Mouse (Mus musculus) midbrain, embryonic 16.5 days (tissue): ENCODE data around the gene Zfyve28. TPM values are rescaled to one million over a fixed set of nuclear protein-coding genes. Genes with fewer than 3 reads are reported as not detected.

Experiments
- ATAC-seq: fragments of 200-750 bp; cut with Nextera tagmentation; 2 replicates; pipeline ENCODE4 v1.8.0; 2017; ENCODE audit warnings: moderate TSS enrichment
- H3K27ac ChIP-seq: fragments of 300-500 bp; sonication (generic); 2 replicates; pipeline ENCODE4 v1.5.1; 2014; ENCODE audit warnings: mild to moderate bottlenecking, low read length, mixed read lengths
- H3K27me3 ChIP-seq: fragments of 300-500 bp; sonication (generic); 2 replicates; pipeline ENCODE4 v1.6.1; 2014; ENCODE audit warnings: low read depth, low read length, mixed read lengths; ENCODE audit not compliant: control insufficient read depth, insufficient read depth
- H3K36me3 ChIP-seq: fragments of 300-500 bp; sonication (generic); 2 replicates; pipeline ENCODE4 v1.6.1; 2014; ENCODE audit warnings: mild to moderate bottlenecking, low read length, moderate library complexity, mixed read lengths; ENCODE audit not compliant: control insufficient read depth, insufficient read depth
- H3K4me1 ChIP-seq: fragments of 300-500 bp; sonication (generic); 2 replicates; pipeline ENCODE4 v1.6.1; 2014; ENCODE audit warnings: mild to moderate bottlenecking, low read length, mixed read lengths; ENCODE audit not compliant: control insufficient read depth, insufficient read depth
- H3K4me2 ChIP-seq: fragments of 300-500 bp; sonication (generic); 2 replicates; pipeline ENCODE4 v1.6.1; 2014; ENCODE audit warnings: mild to moderate bottlenecking, low read length, mixed read lengths
- H3K4me3 ChIP-seq: fragments of 300-500 bp; sonication (generic); 2 replicates; pipeline ENCODE4 v1.5.1; 2014; ENCODE audit warnings: low read depth, mild to moderate bottlenecking, low read length, moderate library complexity, mixed read lengths
- H3K9ac ChIP-seq: fragments of 300-500 bp; sonication (generic); 2 replicates; pipeline ENCODE4 v1.6.1; 2014; ENCODE audit warnings: low read depth, low read length, mixed read lengths
- H3K9me3 ChIP-seq: fragments of 300-500 bp; sonication (generic); replicated peaks from 2 replicates; pipeline ENCODE4 v1.6.1; 2014; ENCODE audit warnings: mild to moderate bottlenecking, low read length, mixed read lengths; ENCODE audit not compliant: control insufficient read depth, poor library complexity, severe bottlenecking
- WGBS: fragments of 180-500 bp; shearing (Covaris S2); extraction: QIAGEN DNeasy Blood & Tissue Kit; methylation state at CpG from one replicate; pipeline ENCODE4 v1.1.7; 2014; 5-methylcytosine and 5-hydroxymethylcytosine counted together
- polyA plus RNA-seq: library from polyadenylated mRNA; unstranded; fragments of >200 nt; fragmentation: Nextera tagmentation; extraction: Ambion mirVana; gene quantifications from 2 replicates; pipeline ENCODE4 v1.2.1, GENCODE M21; 2015

The Zfyve28 gene
- polyA plus RNA-seq, 1 experiment from 2014 or later = 4.0 TPM

DNA sequence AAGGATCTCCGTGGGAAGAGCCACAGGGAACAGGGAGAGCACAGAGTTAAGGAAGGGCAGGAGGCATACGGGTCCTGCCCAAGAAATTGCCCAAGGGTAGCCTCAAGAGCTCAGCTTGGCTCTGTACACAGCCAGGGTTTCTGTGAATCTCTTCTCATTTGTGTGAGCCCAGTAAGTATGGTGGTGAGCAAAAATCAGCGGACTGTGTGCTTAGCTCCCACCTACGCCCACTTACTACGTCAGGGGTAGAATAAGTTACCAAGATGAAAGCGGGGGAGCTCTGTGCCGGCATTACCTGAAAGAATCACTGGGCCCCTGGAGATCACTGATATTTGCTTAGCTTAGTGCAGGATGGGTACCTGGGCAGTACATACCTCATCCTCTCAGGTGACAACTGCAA is 72.2 kb downstream of the Zfyve28 start:
- H3K9ac ChIP-seq = no peak overlapping the region
- H3K9me3 ChIP-seq = no peaks in the 10 kb centered on the region
- no peak overlapping the region for H3K4me2 ChIP-seq
- 84% methylated on average over 7 of the region's 7 CpGs for WGBS
- no peaks in the 10 kb centered on the region for H3K4me1 ChIP-seq
- no peak overlapping the region for H3K4me3 ChIP-seq
- no peak for ATAC-seq
- no peak overlapping the region for H3K27ac ChIP-seq
- no peaks in the 10 kb centered on the region for H3K27me3 ChIP-seq
- no peaks in the 10 kb centered on the region; the same call in 1 of the 2 replicates for H3K36me3 ChIP-seq

GRCm38 (mm10) chr5:34213659-34214058 is 74.6 kb downstream of the Zfyve28 start:
- Histone ChIP-seq H3K4me2 (no peak overlapping the region), H3K4me1 (no peaks in the 10 kb centered on the region), H3K9ac (no peak overlapping the region), H3K36me3 (no peaks in the 10 kb centered on the region; the same call in 1 of the 2 replicates), H3K4me3 (no peak overlapping the region), H3K27ac (no peak overlapping the region), H3K27me3 (no peaks in the 10 kb centered on the region), H3K9me3 (no peaks in the 10 kb centered on the region)
- 78% methylated on average over 8 of the region's 8 CpGs for WGBS
- ATAC-seq = no peak

DNA sequence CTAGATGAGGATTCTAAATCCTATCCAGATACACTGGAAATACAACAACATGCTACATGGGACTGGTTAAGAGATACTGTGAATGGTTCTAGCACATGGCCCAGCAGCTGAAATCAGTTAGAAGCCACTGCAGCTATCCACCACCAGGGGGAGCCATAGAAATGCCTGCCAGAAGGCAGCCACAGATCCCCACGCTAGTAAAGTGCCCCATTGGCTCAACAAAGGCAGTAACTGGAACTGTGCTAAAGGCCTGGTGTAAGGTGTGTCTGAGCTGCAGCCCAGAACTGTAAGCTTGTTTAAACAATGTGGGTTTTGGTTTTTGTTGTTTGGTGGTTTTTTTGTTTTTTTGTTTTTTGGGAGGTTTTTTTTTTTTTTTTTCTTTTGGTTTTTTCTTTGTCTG is 78.0 kb downstream of the Zfyve28 start:
- WGBS = 0% methylated on average over 1 of the region's 1 CpGs
- Histone ChIP-seq H3K9me3 (no peaks in the 10 kb centered on the region), H3K27me3 (no peaks in the 10 kb centered on the region), H3K9ac (no peak overlapping the region), H3K27ac (no peak overlapping the region), H3K36me3 (no peaks in the 10 kb centered on the region; the same call in 1 of the 2 replicates), H3K4me3 (no peak overlapping the region), H3K4me2 (no peak overlapping the region), H3K4me1 (no peaks in the 10 kb centered on the region)
- peak; percentile 68; the same call in 1 of the 2 replicates for ATAC-seq

GRCm38 (mm10) chr5:34207503-34207902 is 80.7 kb downstream of the Zfyve28 start:
- Histone ChIP-seq H3K4me1 (no peaks in the 10 kb centered on the region), H3K27ac (no peak overlapping the region), H3K9me3 (no peaks in the 10 kb centered on the region), H3K27me3 (no peaks in the 10 kb centered on the region), H3K9ac (no peak overlapping the region), H3K36me3 (no peaks in the 10 kb centered on the region), H3K4me2 (no peak overlapping the region), H3K4me3 (no peak overlapping the region)
- 70% methylated on average over 3 of the region's 3 CpGs for WGBS
- no peak for ATAC-seq

DNA sequence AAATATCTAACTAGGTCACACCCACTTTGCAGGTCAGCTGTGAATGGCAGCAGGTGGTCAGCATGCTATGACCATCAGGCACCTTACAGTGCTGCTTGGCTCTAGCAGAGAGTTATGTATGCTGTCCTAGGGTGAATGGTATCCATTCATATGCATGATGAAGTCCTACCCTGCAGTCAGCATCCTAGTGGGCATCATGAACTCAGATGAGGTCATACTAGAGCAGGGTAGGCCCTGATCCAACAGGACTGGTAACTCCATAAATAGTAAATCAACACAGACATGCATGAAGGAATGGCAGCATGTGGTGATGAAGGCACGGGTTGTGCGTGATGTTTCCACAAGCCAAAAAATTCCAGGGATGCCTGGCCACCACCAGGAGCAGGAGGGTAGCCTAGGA is 82.5 kb downstream of the Zfyve28 start:
- Histone ChIP-seq H3K4me2 (no peak overlapping the region), H3K27ac (no peak overlapping the region), H3K9me3 (no peaks in the 10 kb centered on the region), H3K27me3 (no peaks in the 10 kb centered on the region), H3K9ac (no peak overlapping the region), H3K4me3 (no peak overlapping the region), H3K4me1 (no peaks in the 10 kb centered on the region), H3K36me3 (no peaks in the 10 kb centered on the region)
- 84% methylated on average over 2 of the region's 2 CpGs for WGBS
- no peak for ATAC-seq

GRCm38 (mm10) chr5:34204911-34205310 is 83.3 kb downstream of the Zfyve28 start:
- no peaks in the 10 kb centered on the region for H3K36me3 ChIP-seq

GRCm38 (mm10) chr5:34202006-34202405 is 86.2 kb downstream of the Zfyve28 start:
- H3K27ac ChIP-seq = no peak overlapping the region
- H3K9me3 ChIP-seq = no peaks in the 10 kb centered on the region
- no peak for ATAC-seq
- H3K9ac ChIP-seq = no peak overlapping the region
- no peak overlapping the region for H3K4me3 ChIP-seq
- H3K36me3 ChIP-seq = no peaks in the 10 kb centered on the region
- no peaks in the 10 kb centered on the region for H3K4me1 ChIP-seq
- 86% methylated on average over 4 of the region's 4 CpGs for WGBS
- no peak overlapping the region for H3K4me2 ChIP-seq
- H3K27me3 ChIP-seq = no peaks in the 10 kb centered on the region

More at GRCm38 (mm10) chr5:34204911-34205310, 83.3 kb downstream of the Zfyve28 start:
- no peaks in the 10 kb centered on the region for H3K4me1 ChIP-seq
- no peaks in the 10 kb centered on the region for H3K27me3 ChIP-seq
- ATAC-seq = no peak
- no peak overlapping the region for H3K4me2 ChIP-seq
- WGBS = 75% methylated on average over 2 of the region's 2 CpGs
- H3K9me3 ChIP-seq = no peaks in the 10 kb centered on the region
- no peak overlapping the region for H3K9ac ChIP-seq
- H3K27ac ChIP-seq = no peak overlapping the region
- H3K4me3 ChIP-seq = no peak overlapping the region

DNA sequence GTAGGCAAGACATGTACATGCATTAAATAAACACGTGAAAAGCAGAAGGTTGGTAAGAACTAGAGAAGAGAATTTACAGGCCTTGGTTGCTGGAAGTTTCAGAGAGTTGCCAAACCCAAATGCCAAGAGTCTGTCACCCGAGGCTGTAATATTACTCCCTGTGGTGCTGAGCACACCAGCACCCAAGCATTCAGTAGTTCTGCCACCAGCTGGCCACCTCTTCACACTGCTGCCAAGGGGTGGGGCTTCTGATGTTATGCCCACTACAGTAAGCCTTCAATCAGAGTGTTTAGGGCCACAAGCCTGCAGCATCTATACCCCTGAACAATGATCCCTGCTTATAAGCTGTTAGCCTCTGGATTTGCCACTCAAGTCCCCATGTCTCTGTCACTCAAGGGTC is 86.9 kb downstream of the Zfyve28 start:
- Histone ChIP-seq H3K4me2 (no peak overlapping the region), H3K4me3 (no peak overlapping the region), H3K27me3 (no peaks in the 10 kb centered on the region), H3K27ac (no peak overlapping the region), H3K4me1 (no peaks in the 10 kb centered on the region), H3K36me3 (no peaks in the 10 kb centered on the region), H3K9me3 (no peaks in the 10 kb centered on the region), H3K9ac (no peak overlapping the region)
- 74% methylated on average over 2 of the region's 2 CpGs for WGBS
- no peak for ATAC-seq

- Histone ChIP-seq H3K9me3 (no peaks in the 10 kb centered on the region), H3K9ac (no peak overlapping the region)
Observed at GRCm38 (mm10) chr5:34198615-34199014, 89.6 kb downstream of the Zfyve28 start.

More at GRCm38 (mm10) chr5:34198615-34199014, 89.6 kb downstream of the Zfyve28 start:
- Histone ChIP-seq H3K27me3 (no peaks in the 10 kb centered on the region), H3K36me3 (no peaks in the 10 kb centered on the region; the same call in 1 of the 2 replicates), H3K4me1 (no peaks in the 10 kb centered on the region), H3K27ac (no peak overlapping the region), H3K4me2 (no peak overlapping the region), H3K4me3 (no peak overlapping the region)
- WGBS = 88% methylated on average over 6 of the region's 6 CpGs
- no peak for ATAC-seq
